Mouse (Mus musculus): Measurements from ENCODE around the gene Myo7a. TPM values are rescaled to one million over a fixed set of nuclear protein-coding genes. Genes with fewer than 3 reads are reported as not detected.
A peak's percentile ranks its signal among the peaks of the same experiment; 100 is the strongest.

Gene Myo7a
- polyA plus RNA-seq, 1 experiment from 2014 or later = 7.7 TPM

GRCm38 (mm10) chr7:98114656-98115055 lies 4.7 kb downstream of the Myo7a start:
- Histone ChIP-seq H3K4me1 (ENCODE audit: control insufficient read depth, insufficient read depth, low read length) (peaks cover 3% of the 10 kb centered on the region; the same call in 1 of the 2 replicates), H3K4me3 (ENCODE audit: low read depth, low read length) (no peak overlapping the region), H3K27me3 (replicated peaks; ENCODE audit: control insufficient read depth, insufficient read depth, low read length) (peaks cover 3% of the 10 kb centered on the region; the same call in 1 of the 2 replicates), H3K27ac (ENCODE audit: low read depth, low read length) (no peak overlapping the region), H3K4me2 (ENCODE audit: low read length) (no peak overlapping the region), H3K9ac (ENCODE audit: low read length) (no peak overlapping the region), H3K9me3 (replicated peaks; ENCODE audit: control insufficient read depth, low read length) (no peaks in the 10 kb centered on the region), H3K36me3 (ENCODE audit: control insufficient read depth, insufficient read depth, low read length) (no peaks in the 10 kb centered on the region)
- 72% methylated on average over 6 of the region's 6 CpGs for WGBS
- DNase-seq (ENCODE audit: low spot score) (no peak), ATAC-seq (no peak)

DNA sequence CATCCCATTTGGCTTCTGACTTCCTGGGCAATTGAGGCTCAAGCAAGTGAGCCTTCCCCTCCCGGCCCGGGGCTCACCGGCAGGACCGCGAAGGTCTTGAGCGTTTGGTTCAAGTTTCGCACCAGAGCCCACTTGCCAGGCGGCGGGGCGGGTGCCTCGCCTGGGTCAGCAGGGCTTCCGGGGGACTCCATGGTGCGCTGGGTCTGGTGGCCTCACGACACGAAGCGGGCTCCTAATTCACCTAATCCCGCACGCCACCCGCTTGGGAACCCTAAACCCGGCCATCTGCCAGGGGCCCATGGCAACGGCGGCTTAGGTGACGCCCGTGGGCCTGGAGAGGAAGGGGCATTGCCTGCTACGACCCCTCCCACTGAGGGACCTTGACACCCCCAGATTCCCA lies 8.1 kb downstream of the Myo7a start:
- no peak for DNase-seq (ENCODE audit: low spot score)
- Histone ChIP-seq H3K9me3 (replicated peaks; ENCODE audit: control insufficient read depth, low read length) (no peaks in the 10 kb centered on the region), H3K36me3 (ENCODE audit: control insufficient read depth, insufficient read depth, low read length) (no peaks in the 10 kb centered on the region), H3K27ac (ENCODE audit: low read depth, low read length) (no peak overlapping the region), H3K27me3 (replicated peaks; ENCODE audit: control insufficient read depth, insufficient read depth, low read length) (peaks cover 3% of the 10 kb centered on the region; the same call in 1 of the 2 replicates), H3K4me3 (ENCODE audit: low read depth, low read length) (no peak overlapping the region), H3K4me2 (ENCODE audit: low read length) (peak overlapping the region; percentile 38), H3K4me1 (ENCODE audit: control insufficient read depth, insufficient read depth, low read length) (peaks cover 3% of the 10 kb centered on the region; the same call in 1 of the 2 replicates), H3K9ac (ENCODE audit: low read length) (0 out of 2 replicates have a peak overlapping the region, but pooled peaks have one; percentile 32)
- WGBS = 13% methylated on average over 25 of the region's 25 CpGs
- no peak for ATAC-seq

DNA sequence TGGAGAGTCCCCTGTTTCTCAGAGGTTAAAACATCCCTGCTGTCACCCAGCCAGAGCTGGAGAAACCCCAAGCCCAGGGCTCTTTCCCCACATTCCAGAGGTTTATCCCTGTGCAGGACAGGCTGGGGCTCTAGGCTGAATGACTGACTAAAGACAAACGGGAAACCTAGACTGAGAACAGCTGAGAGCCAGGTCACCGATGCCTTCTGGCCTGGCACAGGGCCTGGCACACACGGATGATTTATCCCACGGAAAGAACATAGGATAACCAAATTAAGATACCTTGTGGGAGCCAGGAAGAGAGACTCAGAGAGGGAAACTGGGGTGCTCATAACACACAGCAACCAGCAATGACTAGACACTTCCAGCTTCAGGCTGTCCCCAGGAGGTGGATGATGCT lies 9.6 kb downstream of the Myo7a start:
- peaks cover 3% of the 10 kb centered on the region; the same call in 1 of the 2 replicates for H3K4me1 ChIP-seq (ENCODE audit: control insufficient read depth, insufficient read depth, low read length)
- no peak for ATAC-seq
- H3K9ac ChIP-seq (ENCODE audit: low read length) = no peak overlapping the region
- H3K36me3 ChIP-seq (ENCODE audit: control insufficient read depth, insufficient read depth, low read length) = no peaks in the 10 kb centered on the region
- WGBS = 79% methylated on average over 4 of the region's 4 CpGs
- no peak overlapping the region for H3K27ac ChIP-seq (ENCODE audit: low read depth, low read length)
- H3K4me3 ChIP-seq (ENCODE audit: low read depth, low read length) = no peak overlapping the region
- H3K9me3 ChIP-seq (replicated peaks; ENCODE audit: control insufficient read depth, low read length) = no peaks in the 10 kb centered on the region
- peaks cover 3% of the 10 kb centered on the region; the same call in 1 of the 2 replicates for H3K27me3 ChIP-seq (replicated peaks; ENCODE audit: control insufficient read depth, insufficient read depth, low read length)
- no peak overlapping the region for H3K4me2 ChIP-seq (ENCODE audit: low read length)
- DNase-seq (ENCODE audit: low spot score) = no peak

GRCm38 (mm10) chr7:98108636-98109430 lies 10.5 kb downstream of the Myo7a start:
- Histone ChIP-seq H3K4me3 (ENCODE audit: low read depth, low read length) (no peak overlapping the region), H3K9me3 (replicated peaks; ENCODE audit: control insufficient read depth, low read length) (no peaks in the 10 kb centered on the region), H3K9ac (ENCODE audit: low read length) (no peak overlapping the region), H3K4me1 (ENCODE audit: control insufficient read depth, insufficient read depth, low read length) (peaks cover 3% of the 10 kb centered on the region; the same call in 1 of the 2 replicates), H3K27me3 (replicated peaks; ENCODE audit: control insufficient read depth, insufficient read depth, low read length) (peaks cover 3% of the 10 kb centered on the region; the same call in 1 of the 2 replicates), H3K4me2 (ENCODE audit: low read length) (no peak overlapping the region), H3K27ac (ENCODE audit: low read depth, low read length) (no peak overlapping the region), H3K36me3 (ENCODE audit: control insufficient read depth, insufficient read depth, low read length) (no peaks in the 10 kb centered on the region)
- no peak for ATAC-seq
- no peak for DNase-seq (ENCODE audit: low spot score)
- 83% methylated on average over 16 of the region's 16 CpGs for WGBS

DNA sequence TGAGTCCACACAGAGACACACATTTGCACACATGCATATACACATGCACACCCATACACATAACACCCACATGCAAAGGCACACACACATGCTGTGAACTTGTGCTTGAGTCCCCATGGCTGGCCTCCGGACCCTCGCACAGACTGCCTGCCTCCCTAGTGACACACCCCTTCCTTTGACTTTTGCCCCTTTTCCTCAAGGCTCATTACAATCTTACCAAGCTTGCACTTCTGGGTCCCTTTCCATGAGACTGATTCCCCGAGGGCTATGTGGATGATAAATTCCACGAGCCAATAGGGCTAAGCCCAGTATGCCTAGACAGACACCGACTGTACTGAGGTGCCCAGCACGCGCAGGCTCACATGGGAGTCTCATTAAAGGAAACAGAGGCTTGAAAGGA lies 13.1 kb downstream of the Myo7a start:
- H3K4me3 ChIP-seq (ENCODE audit: low read depth, low read length) = no peak overlapping the region
- H3K4me1 ChIP-seq (ENCODE audit: control insufficient read depth, insufficient read depth, low read length) = peaks cover 7% of the 10 kb centered on the region
- peaks cover 3% of the 10 kb centered on the region; the same call in 1 of the 2 replicates for H3K27me3 ChIP-seq (replicated peaks; ENCODE audit: control insufficient read depth, insufficient read depth, low read length)
- no peak overlapping the region for H3K27ac ChIP-seq (ENCODE audit: low read depth, low read length)
- no peak overlapping the region for H3K4me2 ChIP-seq (ENCODE audit: low read length)
- ATAC-seq (no peak), DNase-seq (ENCODE audit: low spot score) (no peak)
- 91% methylated on average over 7 of the region's 7 CpGs for WGBS
- H3K9ac ChIP-seq (ENCODE audit: low read length) = no peak overlapping the region
- H3K9me3 ChIP-seq (replicated peaks; ENCODE audit: control insufficient read depth, low read length) = no peaks in the 10 kb centered on the region
- no peaks in the 10 kb centered on the region for H3K36me3 ChIP-seq (ENCODE audit: control insufficient read depth, insufficient read depth, low read length)

DNA sequence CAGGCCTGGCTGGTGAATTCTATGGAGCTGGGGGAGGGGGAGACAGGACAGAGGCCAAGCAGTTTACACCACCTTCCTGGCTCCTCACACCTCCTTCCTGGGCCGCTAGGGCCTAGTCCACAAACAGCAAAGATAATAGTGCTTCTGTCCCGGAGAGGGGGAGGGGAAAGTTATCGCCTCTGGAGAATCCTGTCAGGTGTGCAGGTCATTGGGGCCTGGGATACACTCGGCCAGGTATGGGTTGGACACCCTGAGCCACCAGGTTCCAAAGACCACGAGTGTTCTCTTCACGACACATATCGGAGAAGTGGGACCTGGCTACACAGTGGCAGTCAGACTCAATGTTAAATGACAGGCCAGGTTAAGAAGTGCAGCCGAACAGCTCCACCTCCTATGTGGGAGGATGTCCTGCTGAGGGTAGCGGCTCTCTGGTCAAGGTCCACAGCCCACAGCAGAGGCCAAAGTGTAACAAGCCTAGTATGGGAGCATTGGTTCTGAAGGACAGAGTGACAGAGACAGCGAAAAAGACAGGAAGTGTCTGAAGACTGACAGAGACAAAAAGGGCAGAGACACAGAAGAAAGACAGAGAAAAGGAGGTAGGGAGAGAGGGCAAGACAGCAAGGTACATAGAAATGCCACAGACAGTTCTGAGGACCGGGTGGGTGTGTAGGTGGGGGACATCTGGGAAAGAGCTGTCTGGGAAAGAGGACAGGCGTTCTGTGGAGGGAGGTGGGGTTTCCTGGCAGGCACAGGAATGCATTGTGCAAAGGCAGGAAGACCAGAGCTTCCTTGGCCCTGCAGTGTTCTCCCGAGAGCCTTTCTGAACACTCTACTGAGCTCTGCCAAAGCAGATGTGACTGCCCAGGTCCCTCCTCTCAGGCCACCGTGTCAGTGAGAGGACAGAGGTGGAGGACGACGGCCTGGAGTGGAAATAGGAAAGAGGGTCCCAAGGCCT lies 14.6 kb downstream of the Myo7a start:
- Histone ChIP-seq H3K36me3 (ENCODE audit: control insufficient read depth, insufficient read depth, low read length) (no peaks in the 10 kb centered on the region), H3K9me3 (replicated peaks; ENCODE audit: control insufficient read depth, low read length) (no peaks in the 10 kb centered on the region), H3K4me1 (ENCODE audit: control insufficient read depth, insufficient read depth, low read length) (peaks cover 5% of the 10 kb centered on the region; the same call in 1 of the 2 replicates), H3K27ac (ENCODE audit: low read depth, low read length) (no peak overlapping the region), H3K4me3 (ENCODE audit: low read depth, low read length) (no peak overlapping the region), H3K9ac (ENCODE audit: low read length) (peak overlapping the region; percentile 17; the same call in 1 of the 2 replicates), H3K4me2 (ENCODE audit: low read length) (no peak overlapping the region), H3K27me3 (replicated peaks; ENCODE audit: control insufficient read depth, insufficient read depth, low read length) (no peaks in the 10 kb centered on the region)
- ATAC-seq (no peak), DNase-seq (ENCODE audit: low spot score) (no peak)
- WGBS = 70% methylated on average over 16 of the region's 16 CpGs

GRCm38 (mm10) chr7:98103942-98104292 lies 15.4 kb downstream of the Myo7a start:
- Histone ChIP-seq H3K4me1 (ENCODE audit: control insufficient read depth, insufficient read depth, low read length) (peaks cover 5% of the 10 kb centered on the region; the same call in 1 of the 2 replicates), H3K4me2 (ENCODE audit: low read length) (no peak overlapping the region), H3K9me3 (replicated peaks; ENCODE audit: control insufficient read depth, low read length) (no peaks in the 10 kb centered on the region), H3K4me3 (ENCODE audit: low read depth, low read length) (no peak overlapping the region), H3K9ac (ENCODE audit: low read length) (no peak overlapping the region), H3K27ac (ENCODE audit: low read depth, low read length) (no peak overlapping the region), H3K27me3 (replicated peaks; ENCODE audit: control insufficient read depth, insufficient read depth, low read length) (no peaks in the 10 kb centered on the region), H3K36me3 (ENCODE audit: control insufficient read depth, insufficient read depth, low read length) (no peaks in the 10 kb centered on the region)
- ATAC-seq (no peak), DNase-seq (ENCODE audit: low spot score) (no peak)
- WGBS = 82% methylated on average over 5 of the region's 5 CpGs

DNA sequence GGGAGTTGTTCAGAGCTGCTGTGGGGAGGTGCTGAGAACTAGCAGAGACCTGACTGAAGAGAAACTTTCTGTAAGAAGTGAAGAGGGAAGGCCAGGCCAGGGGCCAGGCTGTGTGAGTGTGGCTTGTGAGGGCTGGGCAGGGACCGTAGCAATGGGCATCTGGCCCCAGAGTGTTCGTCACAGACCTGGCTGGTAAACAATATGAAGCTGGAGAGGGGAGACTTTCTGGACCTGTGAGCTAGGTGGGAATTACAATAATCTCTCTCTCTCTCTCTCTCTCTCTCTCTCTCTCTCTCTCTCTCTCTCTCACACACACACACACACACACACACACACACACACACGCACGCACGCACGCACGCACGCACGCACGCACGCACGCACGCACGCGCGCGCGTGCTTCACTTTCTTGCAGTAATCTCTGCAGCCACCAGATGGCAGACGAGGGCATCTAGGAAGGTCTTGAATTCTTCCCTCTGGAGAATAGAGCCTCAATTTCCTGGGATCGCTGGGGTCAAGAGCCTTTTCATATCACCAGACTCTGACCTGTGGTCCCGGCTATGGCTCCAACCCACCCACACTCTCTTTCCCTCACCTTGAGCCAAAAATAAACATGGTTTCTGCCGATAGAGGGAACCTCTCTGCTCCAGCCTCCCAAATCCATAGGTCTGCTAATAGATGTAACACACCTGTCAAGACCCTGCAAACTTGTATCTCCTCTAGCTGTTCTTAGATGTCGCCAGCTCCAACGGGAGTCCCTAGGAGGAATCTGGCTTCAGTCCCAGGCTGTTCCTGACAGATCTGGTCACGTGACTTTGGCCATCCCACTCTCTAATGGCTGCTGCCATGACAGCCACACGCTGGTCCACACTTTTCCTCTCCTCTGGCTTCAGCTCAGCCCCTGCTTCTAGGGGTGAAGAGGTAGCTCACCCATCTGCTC lies 16.1 kb downstream of the Myo7a start:
- Histone ChIP-seq H3K4me2 (ENCODE audit: low read length) (peak overlapping the region; percentile 54), H3K4me3 (ENCODE audit: low read depth, low read length) (peak overlapping the region; percentile 21), H3K27ac (ENCODE audit: low read depth, low read length) (peak overlapping the region; percentile 63; the same call in 1 of the 2 replicates), H3K36me3 (ENCODE audit: control insufficient read depth, insufficient read depth, low read length) (no peaks in the 10 kb centered on the region), H3K4me1 (ENCODE audit: control insufficient read depth, insufficient read depth, low read length) (peaks cover 5% of the 10 kb centered on the region; the same call in 1 of the 2 replicates), H3K9me3 (replicated peaks; ENCODE audit: control insufficient read depth, low read length) (no peaks in the 10 kb centered on the region), H3K27me3 (replicated peaks; ENCODE audit: control insufficient read depth, insufficient read depth, low read length) (no peaks in the 10 kb centered on the region), H3K9ac (ENCODE audit: low read length) (peak overlapping the region; percentile 62)
- peak; percentile 92 for DNase-seq (ENCODE audit: low spot score)
- WGBS = 17% methylated on average over 21 of the region's 26 CpGs
- peak; percentile 80 for ATAC-seq
